Mouse (Mus musculus): ENCODE results near the gene Edem3.

The Edem3 gene

DNA sequence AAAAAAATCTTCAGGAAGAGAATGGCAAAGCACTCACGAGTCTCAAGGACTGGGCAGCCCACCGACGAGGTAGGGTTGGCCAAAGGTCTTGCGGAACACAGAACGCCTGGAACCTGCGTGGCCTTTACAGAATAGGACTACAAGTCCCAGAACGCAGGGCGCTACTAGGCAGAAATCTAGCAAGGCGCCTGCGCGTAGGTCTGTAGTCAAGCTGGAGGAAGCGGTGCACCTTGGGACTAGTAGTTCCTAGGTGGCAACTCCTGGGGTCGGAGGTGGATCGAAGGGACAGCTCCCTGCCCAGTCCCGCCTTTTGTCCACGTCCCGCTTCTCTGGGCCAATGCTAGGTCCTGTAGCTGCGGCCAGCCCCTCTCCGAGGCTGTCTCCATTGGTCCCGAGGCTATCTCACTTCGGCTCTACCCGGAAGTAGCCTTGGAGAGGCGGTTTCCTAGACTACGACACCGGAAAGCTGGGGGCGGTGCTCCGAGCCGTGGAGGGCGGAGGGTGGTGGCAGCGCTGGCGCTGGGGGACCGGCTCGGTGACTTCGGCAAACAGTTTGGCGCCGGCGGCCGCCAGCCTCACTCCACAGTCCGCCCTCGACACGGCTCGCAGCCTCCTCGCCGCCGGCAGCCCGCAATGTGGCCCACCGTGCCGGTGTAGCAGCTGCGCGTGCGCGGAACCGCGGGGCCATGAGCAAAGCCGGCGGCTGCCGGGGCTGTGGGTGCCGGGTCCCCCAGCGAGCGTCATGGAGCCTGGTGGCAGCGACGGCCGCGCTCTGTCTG is at the start of gene Edem3:
Gene Edem3, plus strand, starts transcription at position 491 of the 779 bp plus-strand sequence.
- in situ Hi-C loops (cut with MboI; ENCODE audit: low sequenced_read_pairs), result no loop called here

DNA sequence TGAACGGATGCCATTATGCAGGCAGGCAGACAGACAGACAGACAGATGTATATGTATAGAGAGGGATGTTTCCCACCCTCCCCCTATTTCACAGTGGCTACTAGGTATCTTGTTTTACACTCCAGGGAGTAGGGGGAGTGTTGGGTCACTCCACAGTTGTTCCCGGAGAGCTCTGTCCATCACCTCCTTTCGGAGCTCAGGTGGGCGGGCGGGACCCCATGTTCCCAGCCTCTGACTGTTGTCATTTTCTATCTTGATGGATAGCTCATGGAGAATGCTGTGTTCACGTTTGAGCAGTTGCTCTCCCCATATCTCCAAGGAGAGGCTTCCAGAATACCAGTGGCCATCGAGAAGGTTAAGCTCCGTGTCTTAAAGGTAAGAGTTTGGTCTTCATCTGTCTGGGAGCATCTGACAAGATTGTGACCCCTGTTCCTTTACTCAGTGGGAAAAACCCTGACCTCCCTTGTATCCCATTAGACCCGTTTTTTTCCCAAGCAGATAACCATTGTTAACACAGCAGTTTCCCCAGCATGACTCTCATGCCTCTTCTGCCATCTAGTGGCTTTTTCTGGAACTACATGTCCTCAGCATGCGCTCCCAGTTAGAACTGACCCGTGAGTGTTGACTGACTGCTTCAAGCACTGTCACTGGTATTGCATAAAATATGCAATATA is 49.3 kb upstream of the Edem3 start:
- in situ Hi-C loops (cut with MboI; ENCODE audit: low sequenced_read_pairs), result loop anchor here (10.0 to 25.0 kb wide), 2 partner anchors 211 to 669 kb away; no protein-coding TSS in a partner anchor

DNA sequence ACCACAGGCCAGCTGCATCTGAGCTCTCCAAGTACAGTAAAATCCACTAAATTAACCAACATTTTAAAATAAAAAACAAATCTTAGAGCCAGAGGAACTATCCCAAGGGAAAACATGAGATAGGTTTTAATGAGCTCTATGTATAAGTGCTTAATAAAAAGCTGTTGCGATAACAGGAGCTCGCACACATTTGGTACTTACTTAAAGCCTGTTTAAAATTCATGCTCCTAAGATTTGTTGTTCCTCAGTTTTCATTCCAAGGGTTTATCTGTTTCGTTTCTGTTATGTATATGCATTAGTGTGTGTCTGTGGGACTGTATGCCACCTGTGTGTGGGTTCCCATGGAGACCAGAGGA is 48.8 kb upstream of the Edem3 start:
- in situ Hi-C loops (cut with MboI; ENCODE audit: low sequenced_read_pairs), result loop anchor here (10.0 to 25.0 kb wide), 2 partner anchors 212 to 669 kb away; no protein-coding TSS in a partner anchor

DNA sequence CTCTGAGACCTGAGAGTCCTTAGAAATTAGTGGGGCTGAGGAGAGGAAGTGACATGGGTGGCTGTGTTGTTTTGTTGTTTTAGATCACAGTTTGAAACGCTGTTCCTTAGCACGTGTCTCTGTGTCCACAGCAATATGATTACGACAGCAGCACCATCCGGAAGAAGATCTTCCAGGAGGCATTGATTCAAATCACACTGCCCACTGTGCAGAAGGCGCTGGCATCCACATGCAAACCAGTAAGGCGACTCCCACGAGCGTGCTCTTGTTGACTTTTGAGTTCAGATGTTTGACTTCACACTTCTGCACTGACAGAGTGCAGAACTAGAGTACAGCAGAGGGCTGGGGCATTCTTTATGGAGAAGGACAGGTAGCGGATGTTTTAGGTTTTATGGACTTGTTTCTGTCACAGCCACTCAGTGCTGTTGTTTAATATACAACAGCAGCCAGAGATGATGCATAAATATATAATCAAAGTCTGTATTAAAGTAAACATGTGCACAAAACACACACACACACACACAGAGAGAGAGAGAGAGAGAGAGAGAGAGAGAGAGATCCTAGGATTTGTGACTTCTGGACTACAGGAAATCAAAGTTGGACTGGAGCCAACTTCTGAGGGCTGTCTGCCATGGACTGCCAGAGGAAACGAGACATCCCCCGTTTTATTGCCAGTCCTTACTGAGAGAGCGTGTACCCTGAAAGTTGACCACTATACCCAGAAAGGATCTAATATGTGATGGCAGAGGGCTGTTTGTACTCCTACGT is 46.0 kb upstream of the Edem3 start:
- in situ Hi-C loops (cut with MboI; ENCODE audit: low sequenced_read_pairs), result loop anchor here (10.0 to 25.0 kb wide), 2 partner anchors 214 to 672 kb away; no protein-coding TSS in a partner anchor

DNA sequence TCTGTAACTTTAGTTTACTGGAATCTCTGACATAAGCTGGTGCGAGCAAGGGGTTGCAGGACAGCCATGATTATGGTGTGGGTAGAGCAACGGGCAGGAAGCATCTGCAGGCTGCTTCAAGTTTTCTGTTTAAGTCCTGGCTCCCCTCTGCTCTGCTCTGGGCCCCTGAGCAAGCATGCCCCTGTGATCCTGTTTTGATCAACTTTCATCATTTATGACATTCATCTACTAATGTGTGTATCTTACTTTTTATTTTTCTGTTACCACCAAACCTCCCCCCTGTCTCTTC is 45.5 kb upstream of the Edem3 start:
- in situ Hi-C loops (cut with MboI; ENCODE audit: low sequenced_read_pairs), result loop anchor here (10.0 to 25.0 kb wide), 2 partner anchors 215 to 672 kb away; no protein-coding TSS in a partner anchor

DNA sequence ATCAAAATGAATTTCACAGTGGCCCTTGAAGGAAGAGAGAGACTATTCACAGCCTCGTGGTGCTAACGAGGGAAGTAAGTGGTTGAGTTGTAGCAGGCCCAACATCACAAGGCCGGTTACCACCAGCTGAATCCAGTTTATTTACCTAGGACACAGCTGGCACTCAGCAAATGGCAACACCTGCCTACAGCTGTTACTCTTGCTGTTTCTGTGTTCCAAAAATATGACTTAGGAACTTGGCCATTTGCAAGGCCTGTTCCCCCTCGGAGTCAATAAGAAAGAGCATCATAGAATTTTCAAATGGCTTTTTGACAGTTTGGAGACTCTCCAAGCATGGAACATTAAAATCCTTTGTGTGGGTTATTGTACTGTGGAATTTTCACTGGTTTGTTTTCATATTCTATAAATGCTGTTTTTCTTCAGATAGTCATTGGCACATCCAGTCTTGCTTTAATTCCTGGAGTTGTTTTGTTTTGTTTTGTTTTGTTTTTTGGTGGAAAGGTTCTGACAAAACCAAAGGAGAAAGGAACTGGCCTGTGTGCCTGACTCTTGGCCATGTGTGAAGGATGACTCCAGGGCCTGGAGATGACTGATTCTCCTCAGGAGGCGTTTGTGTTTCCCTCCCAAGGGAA is 44.6 kb upstream of the Edem3 start:
- in situ Hi-C loops (cut with MboI; ENCODE audit: low sequenced_read_pairs), result loop anchor here (25.0 kb wide), 1 partner anchor 673 kb away; no protein-coding TSS in a partner anchor

DNA sequence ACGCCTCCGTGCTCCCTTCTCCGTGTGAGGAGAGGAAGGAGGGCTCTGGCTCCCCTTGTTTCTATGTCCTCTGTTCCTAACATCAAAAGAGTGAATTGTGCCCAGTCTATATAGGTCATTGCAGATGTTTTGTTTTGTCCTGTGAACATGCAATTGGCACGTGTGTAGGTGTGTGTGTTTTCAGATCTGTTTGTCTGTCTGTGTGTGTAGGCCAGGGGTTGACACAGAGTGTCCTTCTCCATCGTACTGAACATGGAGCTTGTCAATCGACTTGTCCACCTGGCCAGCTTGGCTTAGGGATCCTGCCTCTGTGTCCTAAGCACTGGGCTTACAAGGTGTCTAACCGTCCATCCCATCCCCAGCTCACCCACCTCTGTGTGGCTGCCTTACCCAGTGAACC is 44.1 kb upstream of the Edem3 start:
- in situ Hi-C loops (cut with MboI; ENCODE audit: low sequenced_read_pairs), result loop anchor here (25.0 kb wide), 1 partner anchor 674 kb away; no protein-coding TSS in a partner anchor

DNA sequence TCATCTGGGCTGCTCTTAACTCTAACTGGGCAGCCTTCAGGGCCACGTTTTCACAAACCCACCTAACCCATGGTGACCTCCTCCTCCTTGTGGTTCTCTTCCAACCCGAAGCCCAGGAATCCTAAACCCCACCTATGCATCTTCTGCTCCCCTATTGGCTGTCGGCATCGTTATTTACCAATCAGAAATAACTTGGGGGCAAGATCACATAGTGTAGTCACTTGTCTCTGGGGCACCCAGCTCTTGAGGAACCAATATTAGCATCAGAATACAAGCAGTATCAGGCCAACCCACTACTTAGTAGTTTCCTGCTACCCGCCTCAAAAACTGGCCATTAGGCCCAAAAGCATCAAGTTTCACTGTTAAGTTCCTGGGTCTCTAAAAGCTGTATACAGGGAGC is 42.5 kb upstream of the Edem3 start:
- in situ Hi-C loops (cut with MboI; ENCODE audit: low sequenced_read_pairs), result loop anchor here (25.0 kb wide), 1 partner anchor 675 kb away; no protein-coding TSS in a partner anchor

DNA sequence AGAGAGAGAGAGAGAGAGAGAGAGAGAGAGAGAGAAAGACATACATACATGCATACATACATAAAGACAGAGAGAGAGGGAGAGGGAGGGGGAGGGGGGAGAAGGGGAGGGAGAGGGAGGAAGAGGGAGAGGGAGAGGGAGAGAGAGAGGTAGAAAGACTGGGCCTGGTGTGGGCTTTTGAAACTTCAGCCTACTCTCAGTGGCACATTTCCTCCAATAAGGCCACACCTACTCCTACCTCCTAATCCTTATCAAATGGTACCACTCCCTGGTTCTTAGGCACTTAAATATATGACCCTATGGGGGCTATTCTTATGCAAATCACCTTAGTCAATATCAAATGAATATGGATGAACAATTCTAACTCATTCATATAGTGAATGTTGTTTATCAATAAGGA is 41.5 kb upstream of the Edem3 start:
- in situ Hi-C loops (cut with MboI; ENCODE audit: low sequenced_read_pairs), result loop anchor here (25.0 kb wide), 1 partner anchor 676 kb away; no protein-coding TSS in a partner anchor

DNA sequence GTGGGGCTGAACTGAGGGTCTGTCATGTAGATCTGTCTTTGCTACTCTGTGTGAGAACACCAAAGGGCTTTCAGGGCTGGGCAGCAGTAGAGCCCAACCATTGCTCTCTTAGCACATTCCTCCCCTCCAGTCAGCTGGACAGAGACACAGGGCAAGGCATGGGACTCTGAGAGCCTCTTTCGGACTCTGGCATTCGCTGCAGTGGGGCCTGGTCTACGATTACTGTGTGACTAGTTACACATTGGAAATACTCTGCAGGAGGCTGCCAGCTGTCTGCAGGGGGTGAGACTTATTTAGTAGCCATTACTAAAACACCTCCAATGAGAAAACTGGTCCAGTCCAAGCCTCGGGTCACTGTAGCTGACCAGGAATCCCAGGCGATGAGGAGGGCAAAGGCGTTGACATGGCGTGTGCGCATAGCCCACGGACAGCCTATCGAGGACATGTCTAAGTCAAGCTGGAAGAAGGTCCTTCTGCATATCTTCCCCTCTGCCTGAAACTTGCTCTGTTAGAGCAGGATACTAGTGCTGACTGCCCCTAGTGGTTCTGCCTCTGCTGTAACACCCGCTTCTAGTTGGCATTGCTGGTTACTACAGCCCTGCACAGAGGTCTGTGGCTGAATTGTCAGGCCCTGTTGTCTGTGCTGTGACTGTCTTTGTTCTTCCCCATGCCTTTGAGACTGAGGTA is 39.0 kb upstream of the Edem3 start:
- in situ Hi-C loops (cut with MboI; ENCODE audit: low sequenced_read_pairs), result loop anchor here (25.0 kb wide), 1 partner anchor 679 kb away; no protein-coding TSS in a partner anchor

DNA sequence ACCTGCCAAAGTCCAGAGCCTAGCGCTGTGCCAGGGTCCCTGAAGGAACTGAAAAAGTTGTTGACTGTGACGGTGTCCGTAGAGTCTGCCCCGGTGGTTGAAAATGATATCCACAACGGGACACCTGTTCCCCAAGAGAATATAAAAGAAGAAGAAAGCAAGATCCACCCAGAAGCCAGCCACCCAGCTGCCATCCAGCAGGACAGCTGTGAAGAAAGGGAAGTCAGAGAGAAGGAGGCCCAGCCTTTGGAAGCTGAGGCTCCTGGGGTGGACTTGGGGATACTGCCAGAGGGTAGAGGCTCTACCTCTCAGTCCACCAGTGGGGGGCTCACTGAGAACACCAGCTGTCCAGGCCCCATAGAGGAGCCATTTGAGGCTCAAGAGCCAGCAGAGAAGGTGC is 37.5 kb upstream of the Edem3 start:
- in situ Hi-C loops (cut with MboI; ENCODE audit: low sequenced_read_pairs), result loop anchor here (25.0 kb wide), 1 partner anchor 680 kb away; no protein-coding TSS in a partner anchor

DNA sequence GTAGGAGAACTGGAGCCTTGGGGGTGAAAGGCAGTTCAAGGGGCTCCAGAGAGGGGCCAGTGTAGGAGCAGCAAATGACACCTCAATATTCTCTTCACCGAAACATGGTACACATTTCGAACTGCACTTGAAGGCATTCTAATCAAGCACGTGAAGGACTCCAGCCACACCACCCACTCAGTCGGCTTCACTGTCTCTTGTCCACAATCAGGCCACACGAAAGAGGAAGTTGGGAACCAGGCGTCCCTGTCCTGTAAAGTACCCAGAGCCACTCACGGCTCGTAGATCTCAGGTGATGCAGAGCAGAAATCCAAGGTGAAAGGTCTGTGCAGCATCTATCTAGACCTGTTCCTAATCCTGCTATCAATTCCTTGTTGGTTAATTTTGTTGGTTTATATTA is 36.6 kb upstream of the Edem3 start:
- in situ Hi-C loops (cut with MboI; ENCODE audit: low sequenced_read_pairs), result loop anchor here (25.0 kb wide), 1 partner anchor 681 kb away; no protein-coding TSS in a partner anchor

DNA sequence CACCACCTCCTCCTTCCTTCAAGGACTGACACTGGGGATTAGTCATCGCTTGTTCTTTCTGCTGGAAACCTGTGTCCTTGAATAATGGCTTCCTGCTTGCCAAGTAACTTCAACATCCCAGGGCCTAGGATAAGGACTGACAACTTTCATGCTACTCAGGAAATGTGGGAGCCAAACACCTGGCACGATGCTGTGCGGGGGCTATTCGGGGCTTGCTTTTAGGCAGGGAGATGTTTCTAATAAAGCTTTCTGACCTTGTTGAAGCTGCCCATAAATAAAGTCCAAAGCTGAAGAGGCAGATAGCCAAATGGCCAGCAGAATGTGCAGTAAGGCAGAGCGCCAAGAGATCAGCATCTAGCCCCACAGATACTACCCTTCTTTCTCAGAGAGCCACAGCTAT is 35.3 kb upstream of the Edem3 start:
- in situ Hi-C loops (cut with MboI; ENCODE audit: low sequenced_read_pairs), result loop anchor here (25.0 kb wide), 1 partner anchor 683 kb away; no protein-coding TSS in a partner anchor

DNA sequence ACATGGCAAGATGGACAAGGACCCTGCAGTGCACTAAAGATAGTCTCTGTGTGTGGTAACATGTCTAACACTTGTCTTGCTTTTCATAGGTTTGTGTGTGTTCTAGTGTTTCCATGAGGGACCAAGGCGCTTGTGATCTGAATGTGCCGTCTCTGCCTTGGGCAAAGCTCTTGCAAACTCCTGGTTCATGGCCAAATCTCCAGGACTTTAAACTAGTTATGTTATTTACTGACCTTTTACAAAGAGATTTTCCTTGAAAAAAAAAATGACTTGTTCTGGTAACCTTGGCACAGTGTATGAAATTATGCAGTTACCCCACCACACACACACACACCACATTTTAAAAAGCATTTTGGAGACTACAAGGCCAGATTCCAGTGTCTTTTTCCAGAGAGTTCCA is 34.6 kb upstream of the Edem3 start:
- in situ Hi-C loops (cut with MboI; ENCODE audit: low sequenced_read_pairs), result loop anchor here (25.0 kb wide), 1 partner anchor 683 kb away; no protein-coding TSS in a partner anchor

DNA sequence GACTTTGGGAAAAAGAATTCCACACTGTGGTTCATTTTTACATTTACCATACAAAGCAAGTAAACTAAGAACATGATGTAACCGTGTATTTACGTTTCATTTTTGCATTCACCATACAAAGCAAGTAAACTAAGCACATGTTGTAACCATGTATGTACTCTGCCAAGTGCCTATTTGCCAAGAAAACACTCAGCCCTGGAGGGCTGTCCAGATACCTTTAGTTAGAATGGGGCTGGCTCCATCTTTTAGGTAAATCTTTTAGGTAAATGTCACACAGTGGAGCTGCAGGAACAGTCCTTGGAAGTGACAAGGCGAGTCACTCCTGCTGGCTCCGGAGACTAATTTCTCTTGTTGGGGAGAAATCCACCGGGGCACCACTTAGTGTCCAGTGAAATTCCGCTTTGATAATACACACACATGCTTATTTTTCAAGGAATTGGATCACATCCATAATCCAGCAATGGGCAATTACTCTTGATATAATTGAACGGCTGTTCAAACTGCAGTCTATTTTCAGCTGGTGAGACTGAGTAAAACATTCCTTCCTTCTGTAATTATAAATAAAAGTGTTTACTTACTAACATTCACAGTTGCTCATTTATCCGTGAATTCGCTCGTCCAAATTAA is 33.7 kb upstream of the Edem3 start:
- in situ Hi-C loops (cut with MboI; ENCODE audit: low sequenced_read_pairs), result loop anchor here (25.0 kb wide), 1 partner anchor 684 kb away; no protein-coding TSS in a partner anchor

DNA sequence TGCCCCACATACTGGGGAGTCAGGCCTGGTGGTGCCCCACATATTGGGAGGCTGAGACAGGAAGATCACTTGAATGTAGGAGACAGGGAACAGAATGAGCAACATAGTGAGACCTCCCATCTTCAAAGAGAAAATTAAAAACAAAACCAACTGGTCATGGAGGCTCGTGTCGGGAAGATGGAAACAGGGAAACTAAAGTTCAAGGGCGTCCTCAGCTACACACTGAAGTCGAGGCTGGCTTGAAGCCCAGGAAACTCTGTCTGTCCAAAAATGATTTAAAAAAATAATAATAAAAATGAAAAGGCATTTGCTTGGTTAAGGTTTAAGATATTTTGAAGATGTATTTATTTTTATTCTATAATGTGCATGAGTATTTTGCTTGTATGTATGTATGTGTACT is 31.4 kb upstream of the Edem3 start:
- in situ Hi-C loops (cut with MboI; ENCODE audit: low sequenced_read_pairs), result loop anchor here (25.0 kb wide), 1 partner anchor 686 kb away; no protein-coding TSS in a partner anchor

DNA sequence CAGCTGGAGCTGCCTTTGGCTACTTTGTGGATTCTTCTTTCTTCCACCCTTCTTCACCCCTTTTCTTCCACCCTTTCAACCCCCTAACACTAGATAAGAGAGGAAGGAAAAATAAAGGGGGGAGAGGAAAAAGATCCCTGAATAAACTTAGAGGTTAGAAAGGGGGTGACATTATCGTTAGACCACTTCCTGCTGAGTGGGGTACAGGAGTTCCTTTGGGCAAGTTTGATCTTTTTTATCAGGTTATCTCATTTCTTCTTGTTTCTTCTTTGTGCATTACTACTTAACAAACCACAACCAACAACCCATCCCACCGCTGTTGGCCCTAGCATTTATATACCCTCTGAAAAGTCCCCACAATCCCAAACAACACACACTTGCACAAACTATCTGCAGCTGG is 29.6 kb upstream of the Edem3 start:
- in situ Hi-C loops (cut with MboI; ENCODE audit: low sequenced_read_pairs), result no loop called here

DNA sequence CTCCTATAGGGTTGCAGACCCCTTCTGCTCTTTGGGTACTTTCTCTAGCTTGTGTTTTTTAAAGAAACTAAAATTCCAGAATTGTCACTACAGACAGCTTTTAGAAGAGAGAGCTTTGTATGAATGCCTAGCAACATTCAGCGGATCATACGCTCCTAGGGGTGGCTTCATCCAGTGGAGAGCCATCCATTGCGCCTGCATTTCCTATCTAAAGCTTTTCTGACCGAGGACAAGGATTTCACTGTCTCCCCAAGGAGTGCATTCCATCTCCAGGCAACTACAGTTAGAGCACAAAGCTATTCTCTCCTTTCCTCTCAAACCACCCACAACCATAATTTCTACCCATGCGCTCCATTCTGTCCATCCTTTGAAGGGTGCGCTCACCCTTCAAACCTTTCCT is 28.8 kb upstream of the Edem3 start:
- in situ Hi-C loops (cut with MboI; ENCODE audit: low sequenced_read_pairs), result no loop called here

DNA sequence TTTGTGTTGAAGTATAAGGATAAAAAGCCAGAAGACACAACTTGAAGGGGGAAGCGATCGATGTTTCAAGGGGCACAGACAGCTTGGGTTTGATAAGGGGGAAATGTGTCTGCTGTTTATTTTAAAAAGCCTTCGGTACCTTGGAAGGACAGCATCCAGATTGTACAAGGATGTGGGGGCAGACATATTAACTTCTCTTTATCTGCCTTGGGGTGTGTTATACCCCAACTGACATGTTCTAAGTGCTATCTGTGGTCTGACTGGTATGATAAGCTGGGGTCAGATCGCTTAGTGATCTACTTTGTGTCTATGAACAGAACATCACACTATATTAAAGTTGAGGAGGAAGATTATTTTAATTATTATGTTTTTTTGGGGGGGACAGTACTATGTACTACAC is 27.0 kb upstream of the Edem3 start:
- in situ Hi-C loops (cut with MboI; ENCODE audit: low sequenced_read_pairs), result no loop called here

Measured in CH12F3 (cell line).